Mouse (Mus musculus): Measurements from ENCODE around the gene Ucn.
A peak's percentile ranks its signal among the peaks of the same experiment; 100 is the strongest.

The Ucn gene

GRCm38 (mm10) chr5:31110781-31111180, 27.8 kb downstream of the Ucn start:
- peak in 1 of 2 experiments; percentile 46 for DNase-seq (ENCODE audit: inconsistent age in 2 of 2, low spot score in 1 of 2)

GRCm38 (mm10) chr5:31108000-31108490, 30.6 kb downstream of the Ucn start, which contains the start of gene Slc30a3:
Slc30a3 (minus strand) TSS chr5:31108237.
- no peak for DNase-seq (ENCODE audit: inconsistent age in 2 of 2, low spot score in 1 of 2)

- no peak for DNase-seq (ENCODE audit: inconsistent age in 2 of 2, low spot score in 1 of 2)
These were observed 32.8 kb downstream of the Ucn start, which contains the start of gene Dnajc5g for GRCm38 (mm10) chr5:31105814-31106335. Dnajc5g (plus strand) TSS chr5:31106285.

GRCm38 (mm10) chr5:31095711-31096480, 42.7 kb downstream of the Ucn start:
- DNase-seq (ENCODE audit: inconsistent age in 2 of 2, low spot score in 1 of 2): no peak

GRCm38 (mm10) chr5:31094799-31095691, 43.6 kb downstream of the Ucn start:
- DNase-seq (ENCODE audit: inconsistent age in 2 of 2, low spot score in 1 of 2): peak; percentile 50 to 76

- DNase-seq (ENCODE audit: inconsistent age in 2 of 2, low spot score in 1 of 2): peak in 1 of 2 experiments; percentile 33
These were observed 44.4 kb downstream of the Ucn start for GRCm38 (mm10) chr5:31094100-31094798.

GRCm38 (mm10) chr5:31093151-31094041, 45.2 kb downstream of the Ucn start:
- peak; percentile 40 to 67 for DNase-seq (ENCODE audit: inconsistent age in 2 of 2, low spot score in 1 of 2)

- no peak for DNase-seq (ENCODE audit: inconsistent age in 2 of 2, low spot score in 1 of 2)
These were observed 46.2 kb downstream of the Ucn start for GRCm38 (mm10) chr5:31092231-31092975.
